Mouse (Mus musculus) ovary, postnatal 10 days (tissue): ENCODE data around the gene Kcnn4.
"Not testable (repeated sequence)": the region's sequence is repeated elsewhere in the genome, so short reads cannot be mapped to it uniquely, and the experiment has no call there.

Experiments
- DNase-seq: peaks from one replicate; pipeline ENCODE4 v3.0.0; 2022; ENCODE audit warnings: low spot score

Kcnn4 gene

DNA sequence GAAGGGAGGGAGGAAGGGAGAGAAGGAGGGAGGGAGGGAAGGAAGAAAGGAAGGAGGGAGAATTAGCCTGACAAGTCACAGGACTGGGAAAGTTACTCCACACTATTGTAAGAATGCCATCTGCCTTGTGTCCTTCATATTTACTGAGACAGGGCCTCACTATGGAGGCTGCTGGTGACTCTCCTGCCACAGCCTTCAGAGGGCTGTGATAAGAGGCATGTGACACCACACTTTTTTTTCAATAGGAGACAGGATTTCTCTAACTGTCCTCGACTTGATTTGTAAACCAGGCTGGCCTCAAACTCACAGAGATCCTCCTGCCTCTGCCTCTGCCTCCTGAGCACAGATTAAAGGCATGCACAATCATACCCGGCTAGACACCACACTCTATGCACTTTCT is 21.6 kb downstream of the Kcnn4 start:
- no peak for DNase-seq

DNA sequence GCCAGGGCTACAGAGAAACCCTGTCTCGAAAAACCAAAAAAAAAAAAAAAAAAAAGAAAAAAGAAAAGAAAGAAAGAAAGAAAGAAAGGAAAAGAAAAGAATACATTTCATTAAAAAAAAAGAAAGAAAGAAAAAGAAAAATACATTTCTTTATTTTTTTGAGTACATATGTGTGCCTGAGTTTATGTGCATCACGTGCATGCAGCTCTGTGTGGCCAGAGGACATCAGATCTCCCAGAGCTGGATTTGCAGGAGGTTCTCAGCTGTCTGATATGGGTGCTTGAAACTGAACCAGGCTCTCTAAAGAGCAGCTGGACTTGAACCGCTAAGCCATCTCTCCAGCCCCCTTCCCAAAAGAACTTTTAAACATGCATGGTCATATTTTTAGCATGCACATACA is 24.0 kb downstream of the Kcnn4 start:
- DNase-seq, result no peak

DNA sequence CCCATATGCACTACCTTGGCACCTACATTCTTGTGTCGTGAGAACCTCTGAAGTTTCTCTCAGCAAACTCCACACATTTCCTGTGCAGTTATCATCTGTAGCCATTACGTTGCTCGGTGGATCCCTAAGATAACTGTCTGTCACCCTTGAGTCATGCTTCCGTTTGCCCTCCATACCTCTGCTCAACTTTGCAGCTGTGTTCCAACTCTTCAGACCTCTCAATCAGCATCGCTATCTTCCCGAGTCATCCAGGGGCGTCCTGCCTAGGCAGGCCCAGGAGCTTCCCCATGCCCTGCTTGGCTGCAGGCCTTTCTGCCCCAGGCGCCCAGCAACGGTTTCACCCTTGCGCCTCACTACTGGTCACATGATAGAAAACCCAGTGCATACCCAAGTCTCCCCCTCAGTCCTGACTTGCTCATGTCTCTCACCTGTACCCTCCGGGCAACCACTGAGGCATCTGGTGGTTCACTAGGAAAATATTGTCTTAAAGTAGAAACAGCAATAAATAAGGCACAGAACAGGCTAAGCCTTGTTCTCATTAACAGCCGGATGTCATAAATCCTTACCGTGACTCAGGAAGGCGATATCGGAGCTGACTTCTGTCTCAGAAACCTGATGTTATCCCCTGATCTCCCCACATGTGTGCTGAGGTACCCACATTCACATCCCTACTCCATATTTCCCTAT is 24.6 kb downstream of the Kcnn4 start:
- no peak for DNase-seq

DNA sequence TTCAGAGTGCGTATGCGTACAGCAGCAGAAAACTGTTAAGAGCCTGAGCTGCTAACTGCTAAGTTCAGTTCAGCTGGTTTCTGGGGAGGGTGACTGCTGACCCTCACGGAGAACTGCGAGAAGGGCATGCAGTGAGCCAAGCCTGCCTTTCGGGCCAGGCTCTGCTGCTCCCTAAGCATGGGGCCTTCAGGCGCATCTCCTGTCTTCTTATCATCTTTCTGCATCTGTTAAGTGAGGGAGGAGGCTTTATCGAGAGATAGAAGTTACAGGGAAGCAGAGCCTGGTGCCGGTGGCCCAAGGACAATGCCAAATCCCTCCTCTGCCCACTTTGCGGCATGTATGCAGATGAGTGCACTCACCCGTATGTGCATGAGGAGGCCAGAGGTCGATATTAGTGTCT is 26.8 kb downstream of the Kcnn4 start:
- DNase-seq, result no peak

DNA sequence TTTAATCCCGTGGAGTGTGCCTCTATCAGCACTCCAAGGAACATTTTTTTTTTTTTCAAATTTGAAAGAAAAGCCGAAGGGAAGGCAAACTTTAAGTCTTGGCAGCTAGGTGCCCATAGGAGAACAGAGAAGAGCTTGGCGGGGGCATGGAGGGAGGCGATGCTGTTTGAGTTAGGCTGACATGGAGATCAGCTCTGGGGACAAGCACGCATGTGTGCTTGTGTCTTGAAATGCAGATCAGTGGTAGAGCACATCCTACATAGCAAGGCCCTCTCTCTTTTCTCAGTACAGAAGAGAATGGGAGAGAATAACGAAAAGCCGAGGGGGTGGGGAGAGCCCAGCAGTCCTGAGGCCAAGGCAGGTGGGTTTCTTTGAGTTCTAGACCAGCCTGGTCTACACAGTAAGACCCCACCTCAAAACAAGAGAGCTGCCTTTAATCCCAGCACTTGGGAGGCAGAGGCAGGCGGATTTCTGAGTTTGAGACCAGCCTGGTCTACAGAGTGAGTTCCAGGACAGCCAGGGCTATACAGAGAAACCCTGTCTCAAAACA is 28.4 kb downstream of the Kcnn4 start:
- DNase-seq, result no peak

DNA sequence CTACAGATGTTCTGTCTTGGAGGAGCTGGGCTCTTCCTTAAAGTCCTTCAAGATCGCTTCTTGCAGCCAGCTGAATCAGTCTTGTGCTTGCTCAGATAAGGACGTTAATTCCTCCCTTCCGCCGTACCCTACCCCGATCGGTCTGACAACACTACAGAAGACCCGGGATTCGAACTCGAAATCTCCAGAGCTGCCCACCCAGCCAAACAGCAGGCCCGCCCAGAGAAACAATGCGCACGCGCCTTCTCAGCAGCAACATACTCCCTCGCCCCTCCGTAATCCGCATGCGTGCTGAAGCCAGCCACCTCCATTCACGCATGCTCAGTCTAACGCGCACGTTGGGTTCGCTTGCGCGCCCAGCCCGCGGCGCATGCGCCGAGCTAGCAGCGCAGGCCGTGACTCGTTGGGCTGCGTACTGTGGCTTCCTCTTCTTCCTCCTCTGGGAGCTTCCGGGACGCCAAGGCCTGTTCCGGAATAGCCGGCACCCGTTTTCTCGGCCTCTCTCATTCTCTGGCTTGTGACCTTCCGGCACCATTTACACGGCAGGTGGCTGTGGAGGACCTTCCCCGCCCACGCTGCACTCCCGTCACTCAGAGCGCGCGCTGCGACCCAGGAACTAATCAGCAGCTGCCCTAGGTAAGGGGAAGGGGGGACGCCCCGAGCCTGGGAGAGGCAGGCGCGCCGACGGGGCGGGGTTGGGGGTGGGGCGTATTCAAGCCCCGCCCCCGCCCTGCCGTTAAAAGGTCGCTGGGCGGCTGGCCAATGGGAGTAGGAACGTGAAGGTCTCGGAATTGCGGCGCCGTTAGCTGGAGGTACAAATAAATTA is 29.4 kb downstream of the Kcnn4 start, which contains the start of gene Smg9:
Gene Smg9 (plus strand): TSS at position 364 of the 826 bp plus-strand sequence.
- DNase-seq, result peak; percentile 87

DNA sequence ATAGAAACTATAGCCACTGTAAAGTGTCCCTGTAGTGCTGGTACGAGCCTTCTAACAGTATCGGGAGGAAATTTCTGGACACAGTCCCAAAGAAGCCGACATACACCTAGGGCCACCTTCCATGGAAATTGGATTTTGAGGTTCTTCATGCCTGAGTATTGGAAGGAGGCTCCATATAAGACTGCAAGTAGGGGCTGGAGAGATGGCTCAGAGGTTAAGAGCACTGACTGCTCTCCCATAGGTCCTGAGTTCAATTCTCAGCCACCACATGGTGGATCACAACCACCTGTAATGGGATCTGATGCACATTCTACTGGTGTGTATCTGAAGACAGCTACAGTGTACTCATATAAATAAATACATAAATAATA is 30.0 kb downstream of the Kcnn4 start:
- DNase-seq, result no peak

DNA sequence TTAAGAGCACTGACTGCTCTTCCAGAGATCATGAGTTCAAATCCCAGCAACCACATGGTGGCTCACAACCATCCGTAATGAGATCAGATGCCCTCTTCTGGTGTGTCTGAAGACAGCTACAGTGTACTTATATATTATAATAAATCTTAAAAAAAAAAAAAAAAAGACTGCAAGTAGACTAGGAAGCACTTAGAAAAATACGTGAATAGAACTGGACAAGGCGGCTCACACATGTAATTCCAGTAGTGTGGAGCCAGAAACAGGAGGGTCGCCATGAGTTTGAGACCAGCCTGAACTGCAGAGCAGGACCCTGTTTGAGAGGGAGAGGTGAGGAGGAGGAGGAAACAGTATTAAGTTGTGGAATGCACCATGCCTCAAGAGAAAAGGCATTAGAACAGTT is 30.4 kb downstream of the Kcnn4 start:
- not testable (repeated sequence) for DNase-seq

DNA sequence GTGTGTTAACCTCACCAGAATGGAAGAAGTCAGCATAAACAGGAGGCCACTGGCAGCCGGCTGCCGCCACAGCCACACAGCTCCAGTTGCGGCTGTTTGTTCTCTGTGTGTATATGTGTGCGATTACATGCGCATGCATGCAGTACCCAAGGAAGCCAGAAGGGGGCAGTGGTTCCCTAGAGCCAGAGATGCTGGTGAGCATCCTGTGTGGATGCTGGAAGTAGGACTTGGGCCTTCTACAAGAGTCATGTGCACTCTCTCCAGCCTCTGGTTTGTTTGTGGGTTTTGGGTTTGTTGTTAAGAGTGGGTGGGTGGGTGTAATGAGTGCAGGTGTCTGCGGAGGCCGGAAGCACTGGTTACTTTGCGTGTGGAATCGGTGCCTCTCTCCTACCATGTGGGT is 32.8 kb downstream of the Kcnn4 start:
- DNase-seq, result no peak

DNA sequence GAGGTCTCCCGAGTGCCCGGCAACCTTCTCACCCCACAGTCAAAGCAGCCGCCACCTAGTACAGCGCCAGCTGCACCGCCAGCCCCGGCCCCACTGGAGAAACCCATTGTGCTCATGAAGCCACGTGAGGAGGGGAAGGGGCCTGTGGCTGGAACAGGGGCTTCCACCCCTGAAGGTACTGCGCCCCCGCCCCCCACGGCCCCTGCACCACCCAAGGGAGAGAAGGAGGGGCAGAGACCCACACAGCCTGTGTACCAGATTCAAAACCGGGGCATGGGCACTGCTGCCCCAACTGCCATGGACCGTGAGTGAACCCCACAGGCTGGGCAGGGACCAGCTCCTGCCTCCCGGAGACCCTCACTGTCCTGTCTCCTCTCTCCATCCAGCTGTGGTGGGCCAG is 35.6 kb downstream of the Kcnn4 start:
- DNase-seq, result no peak

DNA sequence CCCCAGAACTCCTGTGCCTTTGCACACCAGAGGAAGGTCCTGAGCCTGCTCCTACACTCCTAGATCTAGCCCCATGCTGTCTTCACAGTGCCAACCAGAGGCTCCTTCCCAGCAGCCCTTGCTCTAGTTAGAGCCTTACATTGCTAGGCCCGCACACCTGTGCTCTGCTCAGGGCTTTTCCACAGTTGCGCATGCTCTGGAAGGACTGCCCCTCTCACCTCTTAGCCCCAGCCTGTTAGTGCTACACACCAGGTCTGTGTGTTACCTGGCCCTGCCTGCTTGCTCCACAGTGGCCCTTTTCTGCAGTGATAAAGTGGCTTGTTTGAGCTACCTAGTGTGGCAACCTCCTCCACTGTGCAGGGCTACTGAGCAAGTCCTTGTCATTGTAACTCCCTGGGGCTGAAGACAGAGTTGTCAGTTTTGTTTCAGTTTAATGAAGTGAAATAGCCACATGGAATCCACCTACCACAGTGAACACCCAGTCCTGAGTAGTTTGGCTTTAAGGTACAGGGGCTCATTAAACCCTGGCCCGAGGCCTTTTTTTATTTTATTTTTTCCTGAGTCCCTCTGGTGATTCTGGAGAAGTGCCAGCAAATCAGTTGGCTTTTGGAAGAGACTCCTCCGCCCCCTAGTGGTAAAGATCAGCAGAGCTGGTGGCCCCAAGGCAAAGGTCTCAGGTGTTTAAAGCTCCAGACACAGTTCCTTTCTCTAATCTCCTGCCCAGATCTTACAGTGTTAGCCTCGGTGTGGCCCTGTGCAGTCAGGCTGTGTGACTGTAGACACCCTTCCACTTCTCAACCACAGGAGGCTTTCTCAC is 36.7 kb downstream of the Kcnn4 start:
- no peak for DNase-seq

DNA sequence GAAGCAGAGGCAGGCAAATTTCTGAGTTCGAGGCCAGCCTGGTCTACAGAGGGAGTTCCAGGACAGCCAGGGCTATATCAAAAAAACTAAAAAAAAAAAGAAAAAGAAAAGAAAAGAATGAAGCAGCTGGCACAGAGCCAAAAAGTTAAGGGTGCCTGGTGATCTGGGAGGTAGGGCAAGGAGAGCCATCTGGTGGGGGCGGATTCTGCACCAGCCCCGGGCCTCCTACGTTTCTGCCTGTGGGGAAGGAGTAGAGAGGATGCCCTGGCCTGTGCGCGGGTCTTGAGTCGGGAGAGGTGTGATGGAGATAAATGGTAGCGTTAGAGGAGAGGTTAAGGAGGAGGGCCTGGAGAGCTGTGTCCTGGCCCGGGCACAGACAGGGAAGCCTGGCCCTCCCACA is 38.1 kb downstream of the Kcnn4 start:
- DNase-seq, result no peak

DNA sequence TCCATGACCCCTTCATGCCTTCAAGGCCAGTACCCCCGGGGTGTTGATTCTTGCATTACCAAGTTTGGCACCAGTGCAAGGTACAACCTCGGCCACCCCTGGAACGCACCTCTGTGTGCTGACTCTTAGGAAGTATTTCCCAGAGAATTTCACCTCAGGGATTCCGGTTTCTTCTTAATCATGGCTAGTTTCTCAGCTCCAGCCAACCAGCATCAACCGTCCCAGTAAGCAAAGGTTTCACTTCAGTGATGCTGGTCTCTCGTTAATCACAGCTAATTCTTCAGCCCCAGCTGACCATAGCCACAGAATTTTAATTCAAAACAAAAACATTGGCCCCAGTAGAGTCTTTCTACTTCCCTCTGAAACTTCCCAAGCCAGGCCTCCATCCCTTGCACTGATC is 40.1 kb downstream of the Kcnn4 start:
- no peak for DNase-seq

DNA sequence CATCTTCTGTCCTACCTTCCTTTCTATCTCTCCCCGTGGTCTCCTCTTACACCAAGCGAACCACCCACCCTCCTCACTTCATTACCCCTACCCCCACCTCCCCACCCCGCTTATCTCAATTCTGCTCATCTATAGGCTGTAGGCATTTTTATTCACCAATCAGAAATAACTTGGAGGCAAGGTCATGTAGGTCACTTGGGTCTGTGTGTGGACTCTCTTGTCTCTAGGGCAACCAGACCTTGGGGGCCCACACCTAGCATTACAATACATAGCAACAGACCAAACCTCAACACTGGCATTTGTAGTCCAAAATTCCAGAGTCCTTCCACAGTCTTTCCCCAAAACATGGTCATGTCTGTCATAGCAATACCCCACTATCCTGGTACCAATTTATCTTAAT is 40.8 kb downstream of the Kcnn4 start:
- no peak for DNase-seq

DNA sequence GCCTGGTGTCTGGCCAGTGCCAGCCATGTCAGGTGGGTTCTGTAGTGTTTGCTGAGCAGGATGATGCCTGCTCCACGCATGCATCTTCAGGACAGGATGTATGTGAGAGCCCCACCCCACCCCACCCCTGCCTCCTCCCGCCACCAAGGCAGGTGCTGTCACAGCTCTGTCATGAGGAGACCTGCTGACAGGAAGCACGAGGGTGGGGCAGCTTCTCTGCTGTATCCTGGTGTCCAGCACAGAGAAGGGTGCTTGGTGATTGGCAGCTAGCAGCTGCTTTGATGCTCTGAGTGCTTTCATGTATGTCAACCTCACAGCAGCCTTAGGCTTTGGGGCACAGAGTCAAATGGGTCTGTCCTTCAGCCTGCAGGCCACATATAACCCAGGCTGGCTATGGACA is 43.6 kb downstream of the Kcnn4 start:
- no peak for DNase-seq

DNA sequence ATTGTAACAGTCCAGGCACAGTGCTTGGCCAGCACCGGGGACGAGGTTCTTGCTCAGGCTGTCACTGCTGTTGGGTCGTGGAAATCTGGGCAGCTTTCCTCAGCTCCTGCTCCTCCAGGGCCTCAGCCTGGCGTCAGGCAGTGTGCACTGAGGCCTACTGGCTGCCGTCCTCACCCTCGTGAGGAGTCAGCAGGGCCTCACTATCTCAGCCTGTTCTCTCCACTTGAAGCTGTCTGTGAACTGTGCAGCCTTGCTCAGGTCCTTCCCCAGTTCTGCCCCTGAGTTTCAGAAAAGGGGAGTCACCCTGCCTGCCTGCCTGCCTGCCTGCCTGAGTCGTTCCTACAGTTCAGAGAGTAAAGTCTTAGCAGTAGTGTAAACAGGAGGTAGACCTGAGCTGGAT is 45.2 kb downstream of the Kcnn4 start:
- no peak for DNase-seq

DNA sequence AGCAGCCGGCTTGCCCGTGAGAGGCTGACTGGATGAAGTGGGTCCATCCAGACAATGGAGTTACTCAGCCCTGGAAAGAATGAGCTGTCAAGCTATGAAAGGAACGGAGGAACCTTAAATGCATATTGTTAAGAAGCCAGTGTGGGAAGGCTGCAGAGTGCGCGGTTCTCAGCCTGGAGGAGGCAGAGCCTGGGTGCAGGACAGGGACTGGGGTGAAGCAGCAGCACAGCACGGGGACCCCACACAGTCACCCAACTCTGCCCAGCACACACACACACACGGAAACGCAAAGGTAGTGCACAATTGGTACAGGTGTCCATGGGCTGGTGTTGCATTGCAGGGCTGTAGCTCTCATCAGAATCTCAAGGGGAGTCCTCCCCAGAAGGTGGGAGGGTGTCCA is 49.5 kb downstream of the Kcnn4 start:
- DNase-seq, result no peak

DNA sequence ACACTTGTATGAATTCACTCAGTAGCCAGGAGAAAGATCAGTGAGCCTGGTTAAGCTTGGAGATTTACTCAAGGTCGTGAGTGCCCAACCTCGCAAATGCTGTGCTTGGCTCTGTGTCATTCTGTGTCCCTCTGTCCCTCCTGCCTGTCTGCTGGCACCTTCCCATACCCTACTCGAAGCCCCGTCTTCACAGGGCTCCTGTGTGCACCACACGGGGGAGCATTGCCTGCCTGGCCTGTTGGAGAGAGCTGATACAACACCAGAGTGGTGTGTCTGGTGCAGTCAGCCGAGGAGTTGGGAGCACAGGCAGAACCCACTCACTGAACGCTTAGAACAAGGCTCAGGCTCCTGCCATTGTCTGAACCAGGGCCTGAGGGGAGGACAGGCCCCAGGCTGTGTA is 51.6 kb downstream of the Kcnn4 start:
- DNase-seq, result no peak

DNA sequence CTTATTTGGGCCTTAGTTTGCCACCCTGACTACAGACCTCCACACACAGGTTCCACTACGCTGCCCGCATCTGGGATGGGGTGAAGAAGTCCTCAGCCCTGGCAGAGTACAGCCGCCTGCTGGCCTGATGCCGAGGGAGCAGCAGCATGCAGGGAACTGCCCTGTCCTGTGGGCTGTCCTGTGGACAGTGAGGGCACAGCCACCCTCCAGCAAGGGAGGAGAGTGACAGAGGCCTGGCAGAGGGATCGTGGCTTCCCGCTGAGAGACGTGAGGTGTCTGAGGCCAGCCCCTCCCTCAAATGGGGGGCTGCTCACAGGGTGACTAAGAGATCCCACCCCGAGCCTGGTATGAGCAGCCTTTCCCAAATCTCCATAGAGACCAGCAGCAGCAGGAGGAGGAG is 52.2 kb downstream of the Kcnn4 start:
- no peak for DNase-seq

DNA sequence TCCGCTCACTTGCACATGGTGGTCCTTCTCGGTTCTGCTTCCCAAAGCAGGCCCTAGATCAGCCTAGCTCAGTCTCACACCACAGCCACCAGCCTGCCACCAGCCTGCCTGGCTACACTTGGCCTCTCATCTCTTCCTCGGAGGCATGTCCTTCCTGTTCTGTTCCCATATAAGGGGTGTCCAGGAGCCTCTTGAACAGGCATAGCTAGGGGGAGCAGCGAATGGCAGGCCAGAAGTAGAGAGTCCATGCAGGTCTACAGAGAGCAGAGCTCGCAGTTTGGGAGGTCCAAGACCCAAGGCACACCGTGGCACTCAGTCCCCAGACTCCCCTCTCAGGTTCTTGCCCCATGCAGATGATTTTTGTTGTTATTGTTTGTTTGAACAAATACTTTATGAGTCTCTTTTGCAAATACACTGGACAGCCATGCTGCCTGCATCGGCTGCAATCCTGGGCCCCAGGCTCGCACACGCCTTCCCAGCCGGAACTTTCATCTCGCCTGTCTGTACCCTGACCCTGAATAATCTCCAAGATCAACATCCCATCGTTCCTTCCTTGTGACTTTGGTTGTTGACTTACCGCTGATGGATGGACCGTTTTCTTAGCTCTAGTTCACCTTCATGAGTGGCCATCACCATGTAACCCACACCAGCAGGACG is 53.2 kb downstream of the Kcnn4 start:
- no peak for DNase-seq

DNA sequence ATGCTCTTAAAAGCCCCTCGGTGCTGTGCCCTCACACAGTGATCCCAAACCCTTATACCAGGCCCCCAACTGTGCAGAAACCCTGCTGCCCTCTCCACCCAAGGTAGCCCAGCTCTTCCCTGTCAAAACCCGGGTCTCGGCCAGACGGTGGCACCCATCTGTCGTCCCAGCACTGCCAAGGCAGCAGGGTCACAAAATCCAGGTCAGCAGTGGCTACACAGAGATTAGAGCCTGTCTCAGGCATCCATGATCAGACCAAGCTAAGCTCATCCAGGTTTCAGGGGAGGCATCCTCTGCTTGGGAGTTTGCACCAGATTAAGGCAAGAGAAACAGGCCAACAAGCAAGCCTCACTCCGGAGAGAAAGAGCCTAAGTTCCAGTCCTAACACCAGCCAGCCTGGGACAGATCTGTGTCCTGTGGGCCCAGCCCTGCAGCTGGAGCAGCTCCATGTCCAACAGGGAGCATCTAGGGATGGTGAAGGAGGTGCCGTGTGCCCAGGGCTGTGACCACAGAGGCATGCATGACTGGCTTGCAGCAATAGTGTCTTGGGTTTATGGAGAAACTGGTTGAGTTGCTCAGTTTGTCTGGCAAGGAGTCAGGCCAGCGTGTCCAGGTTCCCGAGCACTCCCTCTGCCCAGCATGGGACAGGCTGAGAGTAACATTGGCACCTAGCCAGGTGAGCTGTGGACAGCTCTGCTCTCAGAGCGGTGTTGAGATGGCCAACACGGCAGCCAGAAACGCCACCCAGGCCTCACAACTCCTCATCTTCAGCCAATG is 54.1 kb downstream of the Kcnn4 start:
- DNase-seq, result no peak
